Mouse (Mus musculus): ENCODE data around the gene Myh6. TPM values are rescaled to one million over a fixed set of nuclear protein-coding genes. Genes with fewer than 3 reads are reported as not detected.
"Not testable (repeated sequence)": the region's sequence is repeated elsewhere in the genome, so short reads cannot be mapped to it uniquely, and the experiment has no call there.

Myh6 gene
- polyA plus RNA-seq, 3 experiments from 2014 or later = not detected

- ATAC-seq = no peak
These were observed 11.2 kb downstream of the Myh6 start for GRCm38 (mm10) chr14:54955481-54955880.

GRCm38 (mm10) chr14:54954474-54954873 is 12.3 kb downstream of the Myh6 start:
- no peak for ATAC-seq

GRCm38 (mm10) chr14:54953664-54954206 is 13.0 kb downstream of the Myh6 start:
- no peak for ATAC-seq

GRCm38 (mm10) chr14:54951587-54951986 is 15.1 kb downstream of the Myh6 start:
- ATAC-seq = no peak

- ATAC-seq = no peak
These were observed 16.2 kb downstream of the Myh6 start for GRCm38 (mm10) chr14:54950493-54950892.

- no peak for ATAC-seq
These were observed 17.9 kb downstream of the Myh6 start for GRCm38 (mm10) chr14:54948781-54949180.

- not testable (repeated sequence) for ATAC-seq
These were observed 19.7 kb downstream of the Myh6 start for GRCm38 (mm10) chr14:54947008-54947407.

- ATAC-seq = no peak
These were observed 20.6 kb downstream of the Myh6 start for GRCm38 (mm10) chr14:54945975-54946704.

GRCm38 (mm10) chr14:54944939-54945338 is 21.8 kb downstream of the Myh6 start:
- no peak for ATAC-seq

GRCm38 (mm10) chr14:54943971-54944370 is 22.8 kb downstream of the Myh6 start:
- ATAC-seq = no peak

- ATAC-seq = no peak
These were observed 24.2 kb downstream of the Myh6 start for GRCm38 (mm10) chr14:54942479-54942878.

- ATAC-seq = no peak
These were observed 25.4 kb downstream of the Myh6 start for GRCm38 (mm10) chr14:54941024-54941978.

GRCm38 (mm10) chr14:54940176-54940530 is 26.6 kb downstream of the Myh6 start:
- no peak for ATAC-seq

- ATAC-seq = no peak
These were observed 27.1 kb downstream of the Myh6 start for GRCm38 (mm10) chr14:54939434-54940175.

- ATAC-seq = no peak
These were observed 28.1 kb downstream of the Myh6 start for GRCm38 (mm10) chr14:54938431-54939219.

- ATAC-seq = no peak
These were observed 29.2 kb downstream of the Myh6 start for GRCm38 (mm10) chr14:54937361-54938182.

GRCm38 (mm10) chr14:54936831-54937160 is 29.9 kb downstream of the Myh6 start:
- no peak for ATAC-seq

- ATAC-seq = no peak
These were observed 30.6 kb downstream of the Myh6 start, which contains the start of gene Cmtm5 for GRCm38 (mm10) chr14:54935904-54936830. Gene Cmtm5, plus strand, starts transcription at chr14:54936261.

- ATAC-seq = no peak
These were observed 34.0 kb downstream of the Myh6 start, which contains the start of gene Il25 for GRCm38 (mm10) chr14:54932645-54933150. Gene Il25, plus strand, starts transcription at chr14:54932695.

Measured in inflammation-experienced regulatory T-cells, adult 6 months (primary cell).